Mouse (Mus musculus) kidney, embryonic 15.5 days (tissue): ENCODE data around the gene Olfr958. TPM values are rescaled to one million over a fixed set of nuclear protein-coding genes. Genes with fewer than 3 reads are reported as not detected.

ENCODE experiments used
- ATAC-seq: fragments of 200-750 bp; cut with Nextera tagmentation; replicated peaks from 2 replicates; pipeline ENCODE4 v1.8.0; 2017; ENCODE audit warnings: moderate TSS enrichment; ENCODE audit not compliant: low FRiP score
- H3K27ac ChIP-seq: fragments of 300-500 bp; sonication (generic); 2 replicates; pipeline ENCODE4 v1.5.1; 2015; ENCODE audit warnings: mild to moderate bottlenecking, inconsistent platforms
- H3K27me3 ChIP-seq: fragments of 300-500 bp; sonication (generic); 2 replicates; pipeline ENCODE4 v1.6.1; 2015; ENCODE audit warnings: inconsistent platforms
- H3K36me3 ChIP-seq: fragments of 300-500 bp; sonication (generic); 2 replicates; pipeline ENCODE4 v1.6.1; 2015; ENCODE audit warnings: inconsistent platforms
- H3K4me1 ChIP-seq: fragments of 300-500 bp; sonication (generic); 2 replicates; pipeline ENCODE4 v1.6.1; 2015; ENCODE audit warnings: inconsistent platforms
- H3K4me2 ChIP-seq: fragments of 300-500 bp; sonication (generic); 2 replicates; pipeline ENCODE4 v1.6.1; 2015; ENCODE audit warnings: moderate library complexity, mild to moderate bottlenecking, inconsistent platforms
- H3K4me3 ChIP-seq: fragments of 300-500 bp; sonication (generic); replicated peaks from 2 replicates; pipeline ENCODE4 v1.5.1; 2015; ENCODE audit warnings: mild to moderate bottlenecking, inconsistent platforms
- H3K9ac ChIP-seq: fragments of 300-500 bp; sonication (generic); 2 replicates; pipeline ENCODE4 v1.6.1; 2015; ENCODE audit warnings: mild to moderate bottlenecking, inconsistent platforms
- H3K9me3 ChIP-seq: fragments of 300-500 bp; sonication (generic); replicated peaks from 2 replicates; pipeline ENCODE4 v1.6.1; 2016; ENCODE audit warnings: inconsistent platforms
- WGBS: fragments of 180-500 bp; shearing (Covaris S2); methylation state at CpG from one replicate; pipeline ENCODE4 v1.1.7; 2015; ENCODE audit warnings: mixed read lengths; 5-methylcytosine and 5-hydroxymethylcytosine counted together
- polyA plus RNA-seq: library from polyadenylated mRNA; unstranded; fragments of >200 nt; fragmentation: Nextera tagmentation; extraction: Ambion mirVana; gene quantifications from 2 replicates; pipeline ENCODE4 v1.2.1, GENCODE M21; 2015

Olfr958 gene
- polyA plus RNA-seq, 1 experiment from 2014 or later: not detected

DNA sequence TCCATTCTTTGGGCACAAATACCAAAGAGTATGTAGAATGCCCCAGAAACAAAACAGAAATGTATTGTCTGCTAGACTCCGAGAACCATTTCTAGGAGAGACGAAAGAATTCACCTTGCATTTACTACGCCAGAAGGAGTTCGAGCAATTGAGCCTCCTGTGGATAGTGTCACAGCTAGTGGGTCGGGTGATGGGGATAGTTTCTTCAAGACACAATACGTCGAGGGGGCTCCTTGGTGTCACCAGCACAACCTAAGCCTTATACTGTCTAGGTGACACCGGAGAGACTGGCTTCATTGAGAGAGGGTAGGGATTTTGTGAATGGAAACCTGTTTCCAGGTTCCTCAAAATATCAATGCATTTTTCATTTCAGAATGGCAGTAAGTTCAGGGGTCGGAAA lies 44.4 kb downstream of the Olfr958 start:
- Histone ChIP-seq H3K27me3 (no peaks in the 10 kb centered on the region), H3K36me3 (no peaks in the 10 kb centered on the region), H3K27ac (no peak overlapping the region), H3K9ac (no peak overlapping the region), H3K9me3 (no peaks in the 10 kb centered on the region), H3K4me1 (no peaks in the 10 kb centered on the region), H3K4me3 (no peak overlapping the region), H3K4me2 (no peak overlapping the region)
- no peak for ATAC-seq
- WGBS: 82% methylated on average over 9 of the region's 9 CpGs

DNA sequence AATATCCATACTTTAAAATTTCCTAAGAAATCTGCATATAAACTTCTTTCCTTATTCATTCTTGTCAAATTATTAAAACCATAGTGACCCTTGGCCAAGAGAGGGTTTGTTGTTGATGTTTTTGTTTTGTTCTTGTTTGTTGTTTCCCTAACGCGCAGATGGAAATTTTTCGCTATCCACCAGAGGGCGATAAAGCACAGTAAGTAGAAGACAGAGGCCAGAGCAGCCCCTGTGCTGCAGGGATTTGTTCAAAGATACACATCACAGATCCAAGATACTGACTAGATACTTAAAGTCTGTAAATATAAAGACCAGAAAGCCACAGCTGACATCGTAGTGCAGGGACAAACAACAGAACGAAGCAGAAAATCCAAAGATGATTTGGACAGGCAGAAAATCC lies 44.9 kb downstream of the Olfr958 start:
- Histone ChIP-seq H3K9me3 (no peaks in the 10 kb centered on the region), H3K27me3 (no peaks in the 10 kb centered on the region), H3K4me1 (no peaks in the 10 kb centered on the region), H3K36me3 (no peaks in the 10 kb centered on the region), H3K9ac (no peak overlapping the region), H3K27ac (no peak overlapping the region), H3K4me3 (no peak overlapping the region), H3K4me2 (no peak overlapping the region)
- WGBS: 14% methylated on average over 6 of the region's 6 CpGs
- no peak for ATAC-seq

Other genes with a start within 250 kb of the Olfr958 start
- gene Olfr948, start 228.0 kb downstream of the Olfr958 start, polyA plus RNA-seq: not detected in 2 replicates
- gene Olfr951, start 166.6 kb downstream of the Olfr958 start, polyA plus RNA-seq: not detected in 2 replicates
- gene Olfr952, start 126.9 kb downstream of the Olfr958 start, polyA plus RNA-seq: not detected in 2 replicates
- gene Olfr954, start 97.4 kb downstream of the Olfr958 start, polyA plus RNA-seq: not detected in 2 replicates
- gene Olfr955, start 82.1 kb downstream of the Olfr958 start, polyA plus RNA-seq: not detected in 2 replicates
- gene Olfr44, start 60.1 kb downstream of the Olfr958 start, polyA plus RNA-seq: not detected in 2 replicates
- gene Olfr957, start 38.2 kb downstream of the Olfr958 start, polyA plus RNA-seq: not detected in 2 replicates
- gene Olfr959, start 21.5 kb upstream of the Olfr958 start, polyA plus RNA-seq: not detected in 2 replicates
- gene AW551984, start 50.3 kb upstream of the Olfr958 start, polyA plus RNA-seq: 22.0 and 23.4 TPM in 2 replicates
- gene Olfr148, start 56.6 kb upstream of the Olfr958 start, polyA plus RNA-seq: not detected in 2 replicates
- 0.16 TPM in 1 of 2 replicates, not detected in the other for gene Olfr960, start 67.3 kb upstream of the Olfr958 start, polyA plus RNA-seq
- gene Olfr961, start 91.0 kb upstream of the Olfr958 start, polyA plus RNA-seq: not detected in 2 replicates
- gene Olfr963, start 113.2 kb upstream of the Olfr958 start, polyA plus RNA-seq: not detected in 2 replicates
- not detected in 2 replicates for gene Olfr149, start 153.1 kb upstream of the Olfr958 start, polyA plus RNA-seq
- not detected in 2 replicates for gene Olfr965, start 157.3 kb upstream of the Olfr958 start, polyA plus RNA-seq
- gene Olfr150, start 176.9 kb upstream of the Olfr958 start, polyA plus RNA-seq: not detected in 2 replicates
- not detected in 2 replicates for gene Olfr967, start 192.2 kb upstream of the Olfr958 start, polyA plus RNA-seq
- gene Olfr968, start 229.2 kb upstream of the Olfr958 start, polyA plus RNA-seq: not detected in 2 replicates
- gene Olfr969, start 236.9 kb upstream of the Olfr958 start, polyA plus RNA-seq: not detected in 2 replicates